Mouse (Mus musculus) forebrain, embryonic 13.5 days (tissue): ENCODE data around the gene Tbcc. TPM values are rescaled to one million over a fixed set of nuclear protein-coding genes. Genes with fewer than 3 reads are reported as not detected.
A peak's percentile ranks its signal among the peaks of the same experiment; 100 is the strongest.

Source experiments
- ATAC-seq: fragments of 200-750 bp; cut with Nextera tagmentation; 2 replicates; pipeline ENCODE4 v1.8.0; 2017
- H3K27ac ChIP-seq: fragments of 300-500 bp; sonication (generic); 2 replicates; pipeline ENCODE4 v1.5.1; 2015; ENCODE audit warnings: inconsistent platforms, mild to moderate bottlenecking, moderate library complexity
- H3K27me3 ChIP-seq: fragments of 300-500 bp; sonication (generic); 2 replicates; pipeline ENCODE4 v1.6.1; 2015; ENCODE audit warnings: mild to moderate bottlenecking, inconsistent platforms
- H3K36me3 ChIP-seq: fragments of 300-500 bp; sonication (generic); 2 replicates; pipeline ENCODE4 v1.6.1; 2015; ENCODE audit warnings: mild to moderate bottlenecking, inconsistent platforms; ENCODE audit not compliant: poor library complexity, severe bottlenecking
- H3K4me1 ChIP-seq: fragments of 300-500 bp; sonication (generic); 2 replicates; pipeline ENCODE4 v1.6.1; 2015; ENCODE audit warnings: inconsistent platforms
- H3K4me2 ChIP-seq: fragments of 300-500 bp; sonication (generic); 2 replicates; pipeline ENCODE4 v1.6.1; 2015; ENCODE audit warnings: inconsistent platforms, mild to moderate bottlenecking, moderate library complexity
- H3K4me3 ChIP-seq: fragments of 300-500 bp; sonication (generic); 2 replicates; pipeline ENCODE4 v1.5.1; 2015; ENCODE audit warnings: mild to moderate bottlenecking, inconsistent platforms
- H3K9ac ChIP-seq: fragments of 300-500 bp; sonication (generic); 2 replicates; pipeline ENCODE4 v1.6.1; 2015; ENCODE audit warnings: mild to moderate bottlenecking, inconsistent platforms
- H3K9me3 ChIP-seq: fragments of 300-500 bp; sonication (generic); replicated peaks from 2 replicates; pipeline ENCODE4 v1.6.1; 2016; ENCODE audit warnings: inconsistent platforms
- WGBS: fragments of 180-500 bp; shearing (Covaris S2); methylation state at CpG from one replicate; pipeline ENCODE4 v1.1.7; 2015; 5-methylcytosine and 5-hydroxymethylcytosine counted together
- polyA plus RNA-seq: library from polyadenylated mRNA; unstranded; fragments of >200 nt; fragmentation: Nextera tagmentation; extraction: Ambion mirVana; gene quantifications from 2 replicates; pipeline ENCODE4 v1.2.1, GENCODE M21; 2015

The Tbcc gene
- polyA plus RNA-seq, 1 experiment from 2014 or later: 53.5 TPM

DNA sequence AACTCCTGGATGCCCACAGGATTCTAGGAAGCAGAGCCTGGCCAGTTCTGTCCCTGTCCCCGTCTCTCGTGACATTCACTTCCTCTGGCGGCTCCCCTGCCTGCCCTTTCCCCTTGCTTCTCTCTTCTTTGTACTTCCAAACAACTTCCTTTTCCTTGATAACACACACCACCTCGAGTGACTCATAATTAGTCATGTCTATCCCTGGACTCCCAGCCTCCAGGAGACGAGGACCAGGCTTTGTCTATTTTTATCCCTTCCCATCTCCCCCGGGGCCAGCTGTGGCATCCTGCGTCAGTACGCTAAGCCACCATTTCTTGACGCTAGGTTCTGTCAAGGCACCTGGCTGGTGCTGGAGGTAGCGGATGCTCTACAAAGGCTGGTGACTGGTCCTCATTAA, 16.4 kb upstream of the Tbcc start:
- 58% methylated on average over 10 of the region's 10 CpGs for WGBS
- no peaks in the 10 kb centered on the region for H3K4me1 ChIP-seq
- H3K27ac ChIP-seq: no peak overlapping the region
- no peak overlapping the region for H3K9ac ChIP-seq
- no peaks in the 10 kb centered on the region for H3K27me3 ChIP-seq
- no peaks in the 10 kb centered on the region for H3K9me3 ChIP-seq
- no peak overlapping the region for H3K4me3 ChIP-seq
- H3K4me2 ChIP-seq: no peak overlapping the region
- ATAC-seq: no peak
- no peaks in the 10 kb centered on the region for H3K36me3 ChIP-seq

DNA sequence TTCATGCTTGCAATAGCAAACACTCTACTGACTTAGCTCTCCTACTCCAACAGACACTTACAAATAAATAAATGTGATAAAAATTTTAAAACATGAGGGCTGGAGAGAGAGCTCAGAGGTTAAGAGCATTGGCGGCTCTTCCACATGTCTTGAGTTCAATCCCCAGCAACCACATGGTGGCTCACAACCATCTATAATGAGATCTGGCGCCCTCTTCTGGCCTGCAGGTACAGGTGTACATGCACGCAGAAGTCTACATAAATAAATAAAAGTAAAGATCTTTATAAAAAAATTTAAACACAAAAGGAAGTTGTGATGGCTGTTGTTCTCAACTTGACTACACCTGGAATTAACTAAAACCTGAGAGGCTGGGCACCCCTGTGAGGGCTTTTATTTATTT, 14.9 kb upstream of the Tbcc start:
- Histone ChIP-seq H3K36me3 (no peaks in the 10 kb centered on the region), H3K9ac (no peak overlapping the region), H3K4me1 (peaks cover 7% of the 10 kb centered on the region; the same call in 1 of the 2 replicates), H3K4me3 (no peak overlapping the region), H3K27me3 (no peaks in the 10 kb centered on the region), H3K27ac (no peak overlapping the region), H3K4me2 (no peak overlapping the region), H3K9me3 (no peaks in the 10 kb centered on the region)
- 61% methylated on average over 3 of the region's 3 CpGs for WGBS
- no peak for ATAC-seq

DNA sequence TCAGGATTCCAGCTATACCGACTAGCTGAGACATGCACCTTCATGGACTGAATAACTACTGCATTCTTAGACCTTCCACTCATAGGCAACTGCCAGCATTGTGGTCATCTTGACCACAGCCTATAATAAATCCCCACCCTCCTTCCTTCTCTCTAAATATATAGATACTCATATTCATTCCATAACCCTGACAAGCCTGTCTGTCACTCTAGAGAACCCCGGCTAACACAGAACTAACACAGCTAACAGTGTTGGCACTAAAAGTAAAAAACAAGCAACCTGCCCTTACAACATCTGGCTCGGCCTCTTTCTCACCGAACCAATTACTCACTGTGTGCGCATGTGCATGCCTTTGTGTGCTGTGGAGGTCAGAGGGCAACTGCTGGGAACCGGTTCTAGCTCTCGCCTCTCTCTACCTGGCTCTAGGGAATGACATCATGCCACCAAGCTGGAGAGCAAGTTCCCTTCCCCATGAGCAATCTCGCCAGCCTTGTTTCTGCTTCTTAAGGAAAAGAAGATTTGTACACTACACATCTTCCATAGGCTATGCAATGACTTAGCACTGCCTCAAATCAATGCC, 14.0 kb upstream of the Tbcc start:
- H3K4me3 ChIP-seq: no peak overlapping the region
- no peak for ATAC-seq
- no peaks in the 10 kb centered on the region for H3K9me3 ChIP-seq
- H3K36me3 ChIP-seq: no peaks in the 10 kb centered on the region
- no peak overlapping the region for H3K4me2 ChIP-seq
- H3K27ac ChIP-seq: no peak overlapping the region
- peaks cover 7% of the 10 kb centered on the region; the same call in 1 of the 2 replicates for H3K4me1 ChIP-seq
- no peak overlapping the region for H3K9ac ChIP-seq
- H3K27me3 ChIP-seq: no peaks in the 10 kb centered on the region
- WGBS: 83% methylated on average over 8 of the region's 8 CpGs

DNA sequence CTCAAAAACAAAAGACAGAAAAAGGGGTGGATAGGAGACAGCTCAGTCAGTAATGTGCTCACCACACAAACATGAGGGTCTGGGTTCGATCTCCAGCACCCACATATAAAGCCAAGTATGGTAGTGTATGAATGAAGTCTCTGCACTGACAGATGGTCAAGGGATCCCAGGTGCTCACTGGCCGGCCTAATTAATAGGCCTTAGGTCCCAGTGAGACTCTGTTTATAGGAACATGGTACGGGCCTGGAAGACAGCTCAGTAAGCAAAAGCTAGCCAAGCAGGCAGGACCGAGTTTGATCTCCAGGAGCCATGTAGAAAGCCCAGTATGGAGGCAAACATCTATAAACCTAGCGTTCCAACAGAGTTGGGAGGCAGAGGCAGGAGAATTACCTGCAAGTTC, 13.4 kb upstream of the Tbcc start:
- no peak overlapping the region for H3K9ac ChIP-seq
- no peaks in the 10 kb centered on the region for H3K36me3 ChIP-seq
- no peak overlapping the region for H3K27ac ChIP-seq
- no peak overlapping the region for H3K4me2 ChIP-seq
- no peak overlapping the region for H3K4me3 ChIP-seq
- no peak for ATAC-seq
- no peaks in the 10 kb centered on the region for H3K27me3 ChIP-seq
- 85% methylated on average over 5 of the region's 5 CpGs for WGBS
- H3K9me3 ChIP-seq: no peaks in the 10 kb centered on the region
- H3K4me1 ChIP-seq: peaks cover 7% of the 10 kb centered on the region; the same call in 1 of the 2 replicates

DNA sequence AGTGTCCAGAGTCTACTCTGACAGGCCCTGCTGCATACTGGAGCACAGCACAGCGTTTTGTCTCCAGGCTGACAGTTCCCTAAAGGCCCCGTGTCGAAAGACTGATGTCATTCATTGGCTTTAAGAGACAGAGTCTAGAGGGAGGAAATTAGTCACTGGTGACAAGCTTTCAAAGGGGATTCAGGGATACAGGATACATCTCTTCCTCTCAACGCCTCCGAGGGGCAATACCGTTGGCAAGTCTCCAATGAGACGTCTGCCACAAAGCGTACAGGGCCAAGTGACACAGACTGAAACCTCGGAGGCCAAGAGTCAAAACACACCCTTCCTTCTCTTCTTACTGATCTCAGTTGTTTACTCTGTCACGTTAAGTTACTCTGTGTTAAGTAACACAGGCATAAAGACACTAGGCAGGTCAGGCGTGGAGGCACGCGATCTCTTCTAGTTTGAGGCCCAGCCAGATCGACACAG, 10.6 kb upstream of the Tbcc start:
- Histone ChIP-seq H3K4me3 (no peak overlapping the region), H3K36me3 (no peaks in the 10 kb centered on the region), H3K9me3 (no peaks in the 10 kb centered on the region), H3K27ac (no peak overlapping the region), H3K27me3 (no peaks in the 10 kb centered on the region), H3K4me1 (peaks cover 7% of the 10 kb centered on the region; the same call in 1 of the 2 replicates), H3K4me2 (no peak overlapping the region), H3K9ac (no peak overlapping the region)
- ATAC-seq: no peak
- 54% methylated on average over 14 of the region's 14 CpGs for WGBS

DNA sequence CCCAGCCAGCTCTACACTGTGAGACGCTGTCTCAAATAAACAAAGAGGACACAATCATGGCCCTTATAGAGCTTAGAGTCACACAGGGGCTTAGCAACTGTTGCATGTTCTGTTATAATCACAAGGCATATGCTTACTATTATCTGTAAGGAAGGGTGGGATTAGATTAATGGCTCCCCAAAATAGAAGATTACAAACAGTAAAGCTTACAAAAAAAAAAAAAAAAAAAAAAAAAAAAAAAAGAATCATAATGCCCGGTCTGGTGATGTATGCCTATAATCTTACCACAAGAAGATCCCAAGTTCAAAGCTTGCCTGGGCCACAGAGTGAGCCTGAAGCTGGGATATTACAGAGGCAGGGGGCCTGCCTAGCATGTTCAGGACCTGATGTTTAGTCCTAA, 10.2 kb upstream of the Tbcc start:
- Histone ChIP-seq H3K4me2 (no peak overlapping the region), H3K4me1 (peaks cover 7% of the 10 kb centered on the region; the same call in 1 of the 2 replicates), H3K27ac (no peak overlapping the region), H3K9ac (no peak overlapping the region), H3K4me3 (no peak overlapping the region), H3K36me3 (no peaks in the 10 kb centered on the region), H3K9me3 (no peaks in the 10 kb centered on the region), H3K27me3 (no peaks in the 10 kb centered on the region)
- ATAC-seq: no peak
- WGBS: 89% methylated on average over 2 of the region's 2 CpGs

DNA sequence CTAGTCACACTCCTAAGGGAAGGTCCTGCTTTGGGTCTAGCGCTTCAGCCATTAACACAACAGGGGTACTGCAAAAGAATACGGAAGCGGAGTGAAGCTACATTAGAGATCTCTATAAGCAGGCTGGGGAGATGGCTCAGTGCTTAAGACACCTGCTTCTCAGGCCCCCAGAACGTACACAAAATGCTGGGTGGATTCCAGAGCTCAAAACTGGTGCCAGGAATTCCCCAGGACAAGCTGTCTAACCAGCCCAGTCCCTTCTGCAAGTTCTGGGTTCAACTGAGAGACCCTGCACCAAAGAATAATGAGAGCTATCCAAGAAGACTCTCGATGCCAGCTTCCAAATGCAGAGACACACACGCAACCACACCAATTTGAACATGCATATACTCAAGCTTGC, 8.8 kb upstream of the Tbcc start:
- no peak overlapping the region for H3K4me2 ChIP-seq
- H3K4me1 ChIP-seq: peaks cover 7% of the 10 kb centered on the region; the same call in 1 of the 2 replicates
- no peak overlapping the region for H3K9ac ChIP-seq
- H3K9me3 ChIP-seq: no peaks in the 10 kb centered on the region
- no peak overlapping the region for H3K27ac ChIP-seq
- ATAC-seq: no peak
- H3K36me3 ChIP-seq: no peaks in the 10 kb centered on the region
- 82% methylated on average over 6 of the region's 6 CpGs for WGBS
- H3K27me3 ChIP-seq: no peaks in the 10 kb centered on the region
- no peak overlapping the region for H3K4me3 ChIP-seq

DNA sequence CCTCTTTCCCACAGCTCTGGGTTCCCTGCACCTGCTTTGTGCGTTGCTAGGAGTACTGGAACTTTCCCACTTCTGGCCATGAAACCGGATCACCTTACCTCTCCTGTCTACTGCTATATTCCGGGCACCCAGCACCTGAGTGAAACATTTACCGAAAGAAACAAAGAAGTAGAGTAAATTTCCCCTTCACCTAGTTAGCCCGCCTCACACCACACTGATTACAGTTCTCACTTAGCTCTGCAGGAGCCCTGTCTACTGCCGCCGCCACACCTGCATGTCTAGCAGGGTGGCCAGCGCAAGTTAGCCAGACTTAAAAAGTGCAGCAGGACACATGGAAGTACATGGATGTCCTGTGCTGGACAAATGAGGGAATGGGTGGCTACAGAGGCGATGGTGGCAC, 7.4 kb upstream of the Tbcc start:
- Histone ChIP-seq H3K4me2 (no peak overlapping the region), H3K4me1 (peaks cover 7% of the 10 kb centered on the region; the same call in 1 of the 2 replicates), H3K9me3 (no peaks in the 10 kb centered on the region), H3K9ac (no peak overlapping the region), H3K27me3 (no peaks in the 10 kb centered on the region), H3K4me3 (no peak overlapping the region), H3K27ac (no peak overlapping the region), H3K36me3 (no peaks in the 10 kb centered on the region)
- 91% methylated on average over 9 of the region's 9 CpGs for WGBS
- no peak for ATAC-seq

DNA sequence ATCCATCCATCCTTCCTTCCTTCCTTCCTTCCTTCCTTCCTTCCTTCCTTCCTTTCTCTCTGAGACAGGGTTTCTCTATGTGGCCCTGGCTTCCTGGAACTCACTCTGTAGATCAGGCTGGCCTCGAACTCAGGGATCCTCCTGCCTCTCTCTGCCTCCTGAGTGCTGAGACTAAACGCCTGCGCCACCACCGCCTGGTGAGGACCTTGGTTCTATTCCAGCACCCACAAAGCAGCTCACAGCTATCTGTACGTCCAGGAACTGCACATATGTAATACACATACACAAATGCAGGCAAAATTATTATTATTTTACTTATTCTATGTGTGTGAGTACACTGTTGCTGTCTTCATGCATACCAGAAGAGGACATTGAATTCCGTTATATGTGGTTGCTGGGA, 5.7 kb upstream of the Tbcc start:
- no peak overlapping the region for H3K4me3 ChIP-seq
- H3K4me2 ChIP-seq: no peak overlapping the region
- H3K9me3 ChIP-seq: no peaks in the 10 kb centered on the region
- H3K36me3 ChIP-seq: no peaks in the 10 kb centered on the region
- 92% methylated on average over 6 of the region's 6 CpGs for WGBS
- no peak overlapping the region for H3K27ac ChIP-seq
- H3K27me3 ChIP-seq: no peaks in the 10 kb centered on the region
- no peak overlapping the region for H3K9ac ChIP-seq
- peaks cover 12% of the 10 kb centered on the region for H3K4me1 ChIP-seq
- no peak for ATAC-seq

DNA sequence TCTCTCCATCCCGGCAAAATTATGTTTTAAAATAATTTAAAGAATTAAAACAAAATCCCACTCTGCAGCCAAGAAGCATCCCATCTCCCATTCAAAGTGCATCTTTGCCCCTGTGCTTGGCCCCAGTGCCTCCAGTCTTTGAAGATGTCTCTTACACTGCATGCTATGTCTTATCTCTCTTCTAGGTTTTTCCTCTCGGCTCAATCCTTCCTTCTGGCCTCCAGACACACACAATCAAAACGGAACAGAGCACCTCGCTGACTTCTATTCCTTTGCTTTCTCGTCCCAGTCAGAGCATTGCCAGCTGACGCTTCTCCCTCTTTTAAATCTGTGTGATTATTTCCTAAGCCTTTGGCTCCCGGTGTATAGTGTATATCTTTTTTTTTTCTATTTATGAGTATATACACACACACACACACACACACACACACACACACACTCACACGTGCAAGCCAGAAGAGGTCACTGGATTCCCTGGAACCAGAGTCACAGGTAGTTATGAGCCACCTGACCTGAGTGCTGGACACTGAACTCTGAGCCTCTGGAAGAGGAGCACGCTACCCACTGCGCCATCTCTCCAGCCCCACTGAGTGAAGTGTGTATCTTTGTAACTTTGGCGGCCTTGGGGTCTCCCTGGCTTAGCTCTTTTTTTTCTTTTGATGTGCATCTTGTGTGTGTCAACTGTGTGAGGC, 5.1 kb upstream of the Tbcc start:
- no peaks in the 10 kb centered on the region for H3K9me3 ChIP-seq
- H3K27me3 ChIP-seq: no peaks in the 10 kb centered on the region
- peaks cover 8% of the 10 kb centered on the region for H3K4me1 ChIP-seq
- no peak overlapping the region for H3K4me2 ChIP-seq
- 88% methylated on average over 11 of the region's 11 CpGs for WGBS
- no peak overlapping the region for H3K4me3 ChIP-seq
- no peak overlapping the region for H3K9ac ChIP-seq
- no peak overlapping the region for H3K27ac ChIP-seq
- no peak for ATAC-seq
- H3K36me3 ChIP-seq: no peaks in the 10 kb centered on the region

DNA sequence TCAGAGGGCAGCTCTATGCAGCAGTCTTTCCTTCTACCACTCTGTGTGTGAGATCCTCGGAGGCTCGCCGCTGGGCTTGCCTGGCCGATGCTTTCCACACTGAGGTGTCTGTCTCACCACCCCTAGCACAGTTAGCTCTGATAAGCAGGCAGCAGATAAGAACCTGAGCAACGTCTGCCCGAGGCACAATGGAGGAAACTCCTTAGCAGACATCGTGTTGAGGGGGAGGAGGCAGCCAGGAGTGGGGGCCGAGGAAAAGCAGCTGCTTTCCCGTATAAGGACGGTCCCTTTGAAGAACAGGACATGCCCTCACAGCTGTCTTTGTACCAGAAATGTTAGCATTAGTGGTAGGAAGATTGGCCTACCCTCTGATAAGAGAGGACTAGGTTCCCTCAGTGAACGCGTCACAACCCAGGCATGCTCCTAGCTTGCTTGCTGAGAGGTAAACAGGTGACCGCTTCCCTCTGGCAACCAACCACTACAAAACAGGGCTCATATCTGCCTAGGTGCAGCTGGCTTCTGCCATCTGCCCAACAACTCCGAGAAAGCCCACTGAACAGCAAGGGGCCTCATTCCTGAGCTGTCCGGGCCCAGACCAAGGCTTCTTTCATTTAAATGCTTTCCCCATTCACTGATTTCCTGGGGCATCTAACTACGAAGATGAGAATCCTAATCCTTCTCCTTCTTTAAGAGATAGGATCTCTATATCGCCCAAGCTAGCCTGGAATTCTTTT, 4.4 kb upstream of the Tbcc start:
- no peak for ATAC-seq
- peaks cover 8% of the 10 kb centered on the region for H3K4me1 ChIP-seq

DNA sequence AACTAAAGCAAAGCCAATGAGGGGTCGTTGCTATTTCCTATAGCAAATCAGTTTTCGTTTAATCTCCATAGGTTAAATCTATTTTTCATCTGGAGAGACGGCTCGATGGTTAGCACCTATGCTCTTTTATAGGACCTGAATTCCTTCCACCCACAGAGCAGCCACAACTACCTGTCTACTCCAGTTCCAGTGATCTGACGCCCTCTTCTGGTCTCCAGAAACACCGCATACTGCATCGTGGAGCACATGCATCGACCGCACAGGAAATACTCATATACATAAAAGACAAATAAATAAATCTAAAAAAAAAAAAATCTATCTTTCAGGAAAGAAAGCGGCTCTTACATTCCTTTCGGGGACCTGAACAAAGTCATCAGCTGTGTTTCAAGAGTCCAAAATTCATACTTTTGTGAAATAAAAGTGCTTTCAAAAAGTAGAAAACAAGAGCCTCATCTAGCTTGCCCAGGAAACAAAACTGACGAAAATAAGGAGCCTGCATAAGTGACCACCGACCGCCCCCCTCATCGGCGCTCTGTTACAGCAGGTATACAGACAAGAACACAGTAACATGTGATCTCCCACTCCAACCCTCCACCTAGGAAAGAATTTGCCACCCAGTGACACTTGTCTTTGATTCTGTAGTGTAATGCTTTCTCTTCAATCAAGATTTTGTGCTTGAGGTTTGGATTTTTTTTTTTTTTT, 1.8 kb upstream of the Tbcc start:
- 30% methylated on average over 16 of the region's 16 CpGs for WGBS
- peak overlapping the region; percentile 91; the same call in 1 of the 2 replicates for H3K27ac ChIP-seq
- no peaks in the 10 kb centered on the region for H3K27me3 ChIP-seq
- peak overlapping the region; percentile 86 for H3K4me2 ChIP-seq
- ATAC-seq: no peak
- H3K9ac ChIP-seq: peak overlapping the region; percentile 68
- peaks cover 16% of the 10 kb centered on the region for H3K36me3 ChIP-seq
- peak overlapping the region; percentile 96 for H3K4me3 ChIP-seq
- H3K9me3 ChIP-seq: no peaks in the 10 kb centered on the region
- H3K4me1 ChIP-seq: peaks cover 31% of the 10 kb centered on the region

More for the DNA sequence above, 4.4 kb upstream of the Tbcc start:
- Histone ChIP-seq H3K27me3 (no peaks in the 10 kb centered on the region), H3K36me3 (no peaks in the 10 kb centered on the region), H3K4me3 (no peak overlapping the region), H3K4me2 (no peak overlapping the region), H3K27ac (no peak overlapping the region), H3K9ac (no peak overlapping the region), H3K9me3 (no peaks in the 10 kb centered on the region)
- WGBS: 62% methylated on average over 17 of the region's 17 CpGs
